Mouse (Mus musculus) gastrocnemius, adult 8-10 months (tissue): ENCODE measurements at regions not wholly inside any gene's neighbourhood (a gene's known extent, or its start where the extent isn't known, plus 50 kb on each side); places are given as distances from the start of the nearest gene placed in this dataset.
A peak's percentile ranks its signal among the peaks of the same experiment; 100 is the strongest.

Experiments
- DNase-seq, 2 experiments: peaks; one replicate each; pipeline ENCODE4 v3.0.0; 2022; ENCODE audit warnings: low spot score in 2 of 2

- no peak for DNase-seq
These were observed 226.1 kb upstream of the Ncam1 start for GRCm38 (mm10) chr9:50024820-50025219.

GRCm38 (mm10) chr9:50013602-50014001, 214.9 kb upstream of the Ncam1 start:
- no peak for DNase-seq

- no peak for DNase-seq
These were observed 207.2 kb upstream of the Ncam1 start for GRCm38 (mm10) chr9:50005757-50006576.

GRCm38 (mm10) chr9:50002695-50003094, 204.0 kb upstream of the Ncam1 start:
- no peak for DNase-seq

- DNase-seq, result peak in 1 of 2 experiments; percentile 9
These were observed 202.0 kb upstream of the Ncam1 start for GRCm38 (mm10) chr9:50000497-50001404.

- DNase-seq, result no peak
These were observed 201.2 kb upstream of the Ncam1 start for GRCm38 (mm10) chr9:49999970-50000369.

- no peak for DNase-seq
These were observed 199.4 kb upstream of the Ncam1 start for GRCm38 (mm10) chr9:49998101-49998500.

- peak; percentile 72 to 82 for DNase-seq
These were observed 190.9 kb upstream of the Ncam1 start for GRCm38 (mm10) chr9:49989464-49990271.

GRCm38 (mm10) chr9:49988064-49988463, 189.3 kb upstream of the Ncam1 start:
- DNase-seq, result no peak

GRCm38 (mm10) chr9:49987481-49987880, 188.8 kb upstream of the Ncam1 start:
- DNase-seq, result no peak

GRCm38 (mm10) chr9:49980344-49981207, 181.9 kb upstream of the Ncam1 start:
- DNase-seq, result peak in 1 of 2 experiments; percentile 10

GRCm38 (mm10) chr9:49975938-49976671, 177.4 kb upstream of the Ncam1 start:
- DNase-seq, result peak; percentile 33 to 42

GRCm38 (mm10) chr9:49973974-49974495, 175.3 kb upstream of the Ncam1 start:
- no peak for DNase-seq

- no peak for DNase-seq
These were observed 170.7 kb upstream of the Ncam1 start for GRCm38 (mm10) chr9:49969429-49969828.

- no peak for DNase-seq
These were observed 165.9 kb upstream of the Ncam1 start for GRCm38 (mm10) chr9:49964666-49965065.

GRCm38 (mm10) chr9:49962561-49963071, 163.9 kb upstream of the Ncam1 start:
- no peak for DNase-seq

GRCm38 (mm10) chr9:49961965-49962364, 163.2 kb upstream of the Ncam1 start:
- DNase-seq, result peak in 1 of 2 experiments; percentile 13

GRCm38 (mm10) chr9:49961329-49961728, 162.6 kb upstream of the Ncam1 start:
- no peak for DNase-seq

- DNase-seq, result no peak
These were observed 161.3 kb upstream of the Ncam1 start for GRCm38 (mm10) chr9:49959987-49960386.
